11 mouse cellular contexts compared by ENCODE assay signal in the genomic region with DNA sequence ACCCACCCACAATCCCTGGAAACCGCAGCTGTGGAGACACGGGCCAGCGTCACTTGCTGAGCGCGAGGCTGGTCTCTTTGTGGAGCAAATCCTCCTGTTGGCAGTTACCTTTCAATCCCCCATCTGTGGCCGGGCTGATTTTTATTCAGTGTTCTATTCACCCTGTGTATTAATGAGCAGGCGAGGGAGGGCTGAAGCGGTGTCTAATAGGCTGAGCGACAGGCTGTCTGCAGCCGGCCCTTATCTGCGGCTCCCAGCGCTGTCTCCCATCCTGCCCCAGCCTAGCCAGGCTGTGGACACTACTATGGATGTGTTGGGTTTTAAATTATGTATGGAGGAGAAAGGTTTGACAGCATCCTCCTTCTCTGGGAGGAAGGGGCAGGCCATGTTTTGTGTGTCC.
A peak's percentile ranks its signal among the peaks of the same experiment; 100 is the strongest.
DNase-seq lines count a peak whose midpoint lies in the region; ATAC-seq and TF ChIP-seq lines count a peak whose summit lies in the region.
"Had no signal": no experiment of that assay in that cellular context is flagged by ENCODE, and none has a peak within 500 bp of the region (broad histone marks: within the 10 kb centered on the region; RNA-seq: fewer than 3 reads in every experiment).

No protein-coding gene starts in this region.

- H3K4me2 ChIP-seq in hindbrain, embryonic 11.5 days (replicated peaks; ENCODE audit: low read depth, low read length): no peak overlapping the region
- no peak overlapping the region for H3K4me2 ChIP-seq in midbrain, embryonic 11.5 days
- H3K4me2 ChIP-seq: heart, embryonic 11.5 days; intestine, embryonic 15.5 days; liver, embryonic 15.5 days; stomach, embryonic 15.5 days had no signal

- H3K36me3 ChIP-seq in hindbrain, embryonic 11.5 days (ENCODE audit: control insufficient read depth, insufficient read depth, low read length): no peaks in the 10 kb centered on the region
- H3K36me3 ChIP-seq in midbrain, embryonic 11.5 days (ENCODE audit: control insufficient read depth, insufficient read depth, low read length): no peaks in the 10 kb centered on the region
- H3K36me3 ChIP-seq: intestine, embryonic 15.5 days; liver, embryonic 15.5 days; stomach, embryonic 15.5 days had no signal

- DNase-seq in brain, embryonic 14.5 days (ENCODE audit: low read depth): peak; percentile 97
- peak; percentile 66 for DNase-seq in embryo, embryonic 11 days
- DNase-seq in hindbrain, embryonic 11.5 days (ENCODE audit: low spot score): peak; percentile 75
- DNase-seq in midbrain, embryonic 11.5 days (ENCODE audit: low spot score, missing footprints): peak; percentile 89
- no peak for DNase-seq in layer of hippocampus, adult 18-20 months (ENCODE audit: low spot score in 2 of 2)
- DNase-seq in gastrocnemius, adult 8-10 months (ENCODE audit: low spot score in 2 of 2): no peak
- DNase-seq in thymus, postnatal 10 days (ENCODE audit: low spot score in 2 of 2): no peak

- 43% methylated on average over 12 of the region's 12 CpGs for WGBS in hindbrain, embryonic 11.5 days
- 15% methylated on average over 12 of the region's 12 CpGs for WGBS in midbrain, embryonic 11.5 days

- TF ChIP-seq CTCF in brain, embryonic 14.5 days (IDR thresholded peaks at IDR 0.05; ENCODE audit: borderline replicate concordance, extremely low read depth, insufficient read depth, insufficient read length): no peak

- H3K9ac ChIP-seq in hindbrain, embryonic 11.5 days (ENCODE audit: low read depth, low read length): peak overlapping the region; percentile 33; the same call in 1 of the 2 replicates
- peak overlapping the region; percentile 30; the same call in 1 of the 2 replicates for H3K9ac ChIP-seq in midbrain, embryonic 11.5 days (ENCODE audit: low read length)
- H3K9ac ChIP-seq: intestine, embryonic 15.5 days; liver, embryonic 15.5 days; stomach, embryonic 15.5 days had no signal

- no peaks in the 10 kb centered on the region for H3K27me3 ChIP-seq in hindbrain, embryonic 11.5 days (ENCODE audit: control insufficient read depth, insufficient read depth, low read length)
- H3K27me3 ChIP-seq in midbrain, embryonic 11.5 days (ENCODE audit: control insufficient read depth, insufficient read depth, low read length): no peaks in the 10 kb centered on the region
- H3K27me3 ChIP-seq: intestine, embryonic 15.5 days; liver, embryonic 15.5 days; stomach, embryonic 15.5 days had no signal

- peak overlapping the region; percentile 88 for H3K27ac ChIP-seq in hindbrain, embryonic 11.5 days (ENCODE audit: low read depth, low read length)
- peak overlapping the region; percentile 92 for H3K27ac ChIP-seq in midbrain, embryonic 11.5 days (ENCODE audit: low read depth, low read length)
- H3K27ac ChIP-seq: intestine, embryonic 15.5 days; liver, embryonic 15.5 days; stomach, embryonic 15.5 days had no signal

- no peak overlapping the region for H3K4me3 ChIP-seq in hindbrain, embryonic 11.5 days (ENCODE audit: low read depth, low read length)
- H3K4me3 ChIP-seq in midbrain, embryonic 11.5 days (ENCODE audit: low read depth, low read length): no peak overlapping the region
- H3K4me3 ChIP-seq: intestine, embryonic 15.5 days; liver, embryonic 15.5 days; stomach, embryonic 15.5 days had no signal

- H3K9me3 ChIP-seq in hindbrain, embryonic 11.5 days (ENCODE audit: control insufficient read depth, low read length): no peaks in the 10 kb centered on the region
- H3K9me3 ChIP-seq in midbrain, embryonic 11.5 days (ENCODE audit: control insufficient read depth, low read length): no peaks in the 10 kb centered on the region
- H3K9me3 ChIP-seq: intestine, embryonic 15.5 days; liver, embryonic 15.5 days; stomach, embryonic 15.5 days had no signal

- 0 out of 2 replicates have a peak, but pooled peaks have one; percentile 8 for TF ChIP-seq POLR2A in brain, embryonic 14.5 days (IDR thresholded peaks at IDR 0.05; ENCODE audit: borderline replicate concordance, extremely low read depth, insufficient read depth, insufficient read length, poor library complexity, severe bottlenecking)

- ATAC-seq in hindbrain, embryonic 11.5 days (ENCODE audit: low FRiP score): peak; percentile 88
- peak; percentile 92 for ATAC-seq in midbrain, embryonic 11.5 days (ENCODE audit: low FRiP score)
- ATAC-seq: intestine, embryonic 15.5 days had no signal

- peaks cover 27% of the 10 kb centered on the region for H3K4me1 ChIP-seq in hindbrain, embryonic 11.5 days (replicated peaks; ENCODE audit: control insufficient read depth, insufficient read depth, low read length)
- H3K4me1 ChIP-seq in midbrain, embryonic 11.5 days (ENCODE audit: control insufficient read depth, insufficient read depth, low read length): peaks cover 61% of the 10 kb centered on the region
- H3K4me1 ChIP-seq: liver, embryonic 15.5 days had no signal

Comparison
In these comparisons a context has a peak if more than half of its experiments do, and no peak if none do; other contexts are left out.
1. DNase-seq: peak in brain, embryonic 14.5 days (single experiment), embryo, embryonic 11 days (single experiment), hindbrain, embryonic 11.5 days (single experiment) and midbrain, embryonic 11.5 days (single experiment); none in layer of hippocampus, adult 18-20 months (0 of 2), gastrocnemius, adult 8-10 months (0 of 2) and thymus, postnatal 10 days (0 of 2).